Mouse (Mus musculus) olfactory bulb, adult 2 months (tissue): ENCODE results near the gene Prkg1.

Experiments
- CTCF ChIP-seq: fragments of 200-500 bp; IDR thresholded peaks from 2 replicates; pipeline ENCODE4 v1.5.1; 2012; ENCODE audit warnings: low read depth, mild to moderate bottlenecking, low read length, moderate library complexity; ENCODE audit not compliant: insufficient read depth
- POLR2A ChIP-seq: fragments of 200-500 bp; IDR thresholded peaks from 2 replicates; pipeline ENCODE4 v1.6.1; 2012; ENCODE audit warnings: mild to moderate bottlenecking, low read depth, low read length, moderate library complexity; ENCODE audit not compliant: insufficient read depth

GRCm38 (mm10) chr19:31531249-31531740 lies 233.5 kb downstream of the Prkg1 start:
- TF ChIP-seq POLR2A (no peak), CTCF (no peak)
